Mouse (Mus musculus) liver, adult 2 months (tissue): ENCODE measurements around the gene Slc38a3. TPM values are rescaled to one million over a fixed set of nuclear protein-coding genes. Genes with fewer than 3 reads are reported as not detected.

Source experiments
- DNase-seq: peaks from one replicate; pipeline ENCODE4 v3.0.0-alpha.2; 2011; ENCODE audit warnings: low read depth, low spot score; ENCODE audit errors: extremely low read depth
- H3K27ac ChIP-seq: fragments of 200-500 bp; replicated peaks from 2 replicates; pipeline ENCODE4 v1.5.1; 2012; ENCODE audit warnings: low read depth, mild to moderate bottlenecking, control low read depth, inconsistent platforms, low read length; ENCODE audit not compliant: insufficient read depth
- H3K27me3 ChIP-seq: fragments of 200-500 bp; 2 replicates; pipeline ENCODE4 v1.6.1; 2012; ENCODE audit warnings: mild to moderate bottlenecking, moderate library complexity, low read length, inconsistent platforms; ENCODE audit not compliant: control insufficient read depth, insufficient read depth
- H3K36me3 ChIP-seq: fragments of 200-500 bp; 2 replicates; pipeline ENCODE4 v1.6.1; 2012; ENCODE audit warnings: low read length, inconsistent platforms; ENCODE audit not compliant: control insufficient read depth, insufficient read depth
- H3K4me1 ChIP-seq: fragments of 200-500 bp; 2 replicates; pipeline ENCODE4 v1.6.1; 2011; ENCODE audit warnings: low read length; ENCODE audit not compliant: control insufficient read depth, insufficient read depth
- H3K4me3 ChIP-seq: fragments of 200-500 bp; 2 replicates; pipeline ENCODE4 v1.5.1; 2011; ENCODE audit warnings: low read depth, mild to moderate bottlenecking, control low read depth, low read length, moderate library complexity; ENCODE audit not compliant: insufficient read depth
- H3K79me2 ChIP-seq: fragments of 200-500 bp; 2 replicates; pipeline ENCODE4 v1.6.1; 2012; ENCODE audit warnings: inconsistent platforms, mild to moderate bottlenecking, low read length, moderate library complexity; ENCODE audit not compliant: control insufficient read depth, insufficient read depth
- H3K9ac ChIP-seq: fragments of 200-500 bp; 2 replicates; pipeline ENCODE4 v1.6.1; 2012; ENCODE audit warnings: low read depth, mild to moderate bottlenecking, control low read depth, inconsistent platforms, low read length
- CTCF ChIP-seq: fragments of 200-500 bp; IDR thresholded peaks from 2 replicates; pipeline ENCODE4 v1.5.1; 2011; ENCODE audit warnings: low read depth, low read length, control low read depth
- POLR2A ChIP-seq: fragments of 200-500 bp; IDR thresholded peaks from 2 replicates; pipeline ENCODE4 v1.6.1; 2011; ENCODE audit warnings: low read length, control low read depth; ENCODE audit not compliant: insufficient read depth; ENCODE audit errors: extremely low read depth
- WGBS: fragments of 180-500 bp; shearing (Covaris S2); methylation state at CpG from one replicate; pipeline ENCODE4 v1.1.7; 2018; 5-methylcytosine and 5-hydroxymethylcytosine counted together
- polyA plus RNA-seq: library from polyadenylated mRNA; depleted of rRNA; stranded (reverse); fragments of >200 nt; gene quantifications from 2 replicates; pipeline ENCODE4 v1.2.3, GENCODE M21; 2012
- total RNA-seq: library from RNA; depleted of rRNA; stranded (reverse); fragments of >200 nt; gene quantifications from 2 replicates; pipeline ENCODE4 v1.2.3, GENCODE M21; 2014

Gene Slc38a3
- total and polyA plus RNA-seq, 2 experiments: 982 to 4,585 TPM

- Histone ChIP-seq H3K27ac (peak overlapping the region; percentile 33; the same call in 1 of the 2 replicates), H3K9ac (peak overlapping the region; percentile 29), H3K4me1 (peaks cover 49% of the 10 kb centered on the region), H3K27me3 (no peaks in the 10 kb centered on the region), H3K36me3 (peaks cover 38% of the 10 kb centered on the region), H3K79me2 (peaks cover 21% of the 10 kb centered on the region), H3K4me3 (no peak overlapping the region)
- TF ChIP-seq POLR2A: no peak
- TF ChIP-seq CTCF: no peak
- DNase-seq: peak; percentile 29
- WGBS: 33% methylated on average over 3 of the region's 3 CpGs
These were observed 8.6 kb downstream of the Slc38a3 start for GRCm38 (mm10) chr9:107660777-107661176.

- H3K27ac ChIP-seq: peak overlapping the region; percentile 33
- peak overlapping the region; percentile 12 for H3K9ac ChIP-seq
- H3K79me2 ChIP-seq: peaks cover 12% of the 10 kb centered on the region; the same call in 1 of the 2 replicates
- TF ChIP-seq CTCF: no peak
- no peak for TF ChIP-seq POLR2A
- 32% methylated on average over 3 of the region's 3 CpGs for WGBS
- H3K4me1 ChIP-seq: peaks cover 54% of the 10 kb centered on the region
- peaks cover 43% of the 10 kb centered on the region for H3K36me3 ChIP-seq
- no peaks in the 10 kb centered on the region for H3K27me3 ChIP-seq
- no peak overlapping the region for H3K4me3 ChIP-seq
- DNase-seq: peak; percentile 13
These were observed 9.4 kb downstream of the Slc38a3 start for GRCm38 (mm10) chr9:107659961-107660360.

- DNase-seq: peak; percentile 46
- peak overlapping the region; percentile 12 for H3K9ac ChIP-seq
- no peaks in the 10 kb centered on the region for H3K27me3 ChIP-seq
- peaks cover 9% of the 10 kb centered on the region; the same call in 1 of the 2 replicates for H3K79me2 ChIP-seq
- WGBS: 15% methylated on average over 10 of the region's 10 CpGs
- TF ChIP-seq CTCF: no peak
- TF ChIP-seq POLR2A: no peak
- peaks cover 43% of the 10 kb centered on the region for H3K36me3 ChIP-seq
- no peak overlapping the region for H3K4me3 ChIP-seq
- H3K27ac ChIP-seq: peak overlapping the region; percentile 33
- peaks cover 56% of the 10 kb centered on the region for H3K4me1 ChIP-seq
These were observed 9.8 kb downstream of the Slc38a3 start for GRCm38 (mm10) chr9:107659551-107659950.

- WGBS: 51% methylated on average over 6 of the region's 6 CpGs
- Histone ChIP-seq H3K27me3 (no peaks in the 10 kb centered on the region), H3K4me3 (no peak overlapping the region), H3K4me1 (peaks cover 55% of the 10 kb centered on the region), H3K9ac (0 out of 2 replicates have a peak overlapping the region, but pooled peaks have one; percentile 35), H3K27ac (peak overlapping the region; percentile 16), H3K36me3 (peaks cover 45% of the 10 kb centered on the region), H3K79me2 (peaks cover 4% of the 10 kb centered on the region; the same call in 1 of the 2 replicates)
- DNase-seq: peak; percentile 24
- TF ChIP-seq POLR2A: no peak
- TF ChIP-seq CTCF: no peak
These were observed 11.2 kb downstream of the Slc38a3 start for GRCm38 (mm10) chr9:107658096-107658495.

GRCm38 (mm10) chr9:107657144-107657543 is 12.2 kb downstream of the Slc38a3 start:
- no peaks in the 10 kb centered on the region for H3K27me3 ChIP-seq
- peaks cover 46% of the 10 kb centered on the region for H3K4me1 ChIP-seq
- TF ChIP-seq POLR2A (no peak), CTCF (no peak)
- WGBS: 84% methylated on average over 5 of the region's 5 CpGs
- H3K36me3 ChIP-seq: peaks cover 48% of the 10 kb centered on the region
- peak overlapping the region; percentile 32 for H3K27ac ChIP-seq
- no peak overlapping the region for H3K9ac ChIP-seq
- peak; percentile 8 for DNase-seq
- H3K4me3 ChIP-seq: no peak overlapping the region
- H3K79me2 ChIP-seq: no peaks in the 10 kb centered on the region

- TF ChIP-seq POLR2A (no peak), CTCF (no peak)
- no peak overlapping the region for H3K9ac ChIP-seq
- H3K27me3 ChIP-seq: no peaks in the 10 kb centered on the region
- peak overlapping the region; percentile 78 for H3K27ac ChIP-seq
- H3K79me2 ChIP-seq: no peaks in the 10 kb centered on the region
- H3K4me1 ChIP-seq: peaks cover 31% of the 10 kb centered on the region; the same call in 1 of the 2 replicates
- peak; percentile 17 for DNase-seq
- no peak overlapping the region for H3K4me3 ChIP-seq
- 68% methylated on average over 4 of the region's 4 CpGs for WGBS
- peaks cover 52% of the 10 kb centered on the region for H3K36me3 ChIP-seq
These were observed 14.7 kb downstream of the Slc38a3 start for GRCm38 (mm10) chr9:107654585-107654984.
